Mouse (Mus musculus) embryonic facial prominence, embryonic 14.5 days (tissue): Measurements from ENCODE around the gene Abl1. TPM values are rescaled to one million over a fixed set of nuclear protein-coding genes. Genes with fewer than 3 reads are reported as not detected.

ENCODE experiments used
- ATAC-seq: fragments of 200-750 bp; cut with Nextera tagmentation; 2 replicates; pipeline ENCODE4 v1.8.0; 2017; ENCODE audit warnings: low read depth, moderate number of reproducible peaks, moderate TSS enrichment
- DNase-seq: peaks from one replicate; pipeline ENCODE4 v3.0.0-alpha.2; 2015; ENCODE audit warnings: low spot score
- H3K27ac ChIP-seq: fragments of 300-500 bp; sonication (generic); replicated peaks from 2 replicates; pipeline ENCODE4 v1.5.1; 2014; ENCODE audit warnings: low read depth, mild to moderate bottlenecking, low read length, moderate library complexity
- H3K27me3 ChIP-seq: fragments of 300-500 bp; sonication (generic); replicated peaks from 2 replicates; pipeline ENCODE4 v1.6.1; 2014; ENCODE audit warnings: low read length; ENCODE audit not compliant: control insufficient read depth, insufficient read depth
- H3K36me3 ChIP-seq: fragments of 300-500 bp; sonication (generic); 2 replicates; pipeline ENCODE4 v1.6.1; 2014; ENCODE audit warnings: low read length, mixed read lengths; ENCODE audit not compliant: control insufficient read depth, insufficient read depth
- H3K4me1 ChIP-seq: fragments of 300-500 bp; sonication (generic); 2 replicates; pipeline ENCODE4 v1.6.1; 2014; ENCODE audit warnings: antibody characterized with exemption, low read length; ENCODE audit not compliant: control insufficient read depth, insufficient read depth
- H3K4me2 ChIP-seq: fragments of 300-500 bp; sonication (generic); 2 replicates; pipeline ENCODE4 v1.6.1; 2014; ENCODE audit warnings: low read depth, mild to moderate bottlenecking, low read length, moderate library complexity, mixed read lengths
- H3K4me3 ChIP-seq: fragments of 300-500 bp; sonication (generic); 2 replicates; pipeline ENCODE4 v1.5.1; 2014; ENCODE audit warnings: low read depth, mild to moderate bottlenecking, low read length
- H3K9ac ChIP-seq: fragments of 300-500 bp; sonication (generic); 2 replicates; pipeline ENCODE4 v1.6.1; 2014; ENCODE audit warnings: low read depth, mild to moderate bottlenecking, low read length, moderate library complexity, mixed read lengths
- H3K9me3 ChIP-seq: fragments of 300-500 bp; sonication (generic); 2 replicates; pipeline ENCODE4 v1.6.1; 2016; ENCODE audit warnings: low read length; ENCODE audit not compliant: control insufficient read depth
- WGBS: fragments of 180-500 bp; shearing (Covaris S2); extraction: QIAGEN DNeasy Blood & Tissue Kit; methylation state at CpG from one replicate; pipeline ENCODE4 v1.1.7; 2014; 5-methylcytosine and 5-hydroxymethylcytosine counted together
- polyA plus RNA-seq: library from polyadenylated mRNA; unstranded; fragments of >200 nt; fragmentation: Nextera tagmentation; extraction: Ambion mirVana; gene quantifications from 2 replicates; pipeline ENCODE4 v1.2.1, GENCODE M21; 2014

Gene Abl1
- polyA plus RNA-seq, 1 experiment from 2014 or later = 48.9 TPM

DNA sequence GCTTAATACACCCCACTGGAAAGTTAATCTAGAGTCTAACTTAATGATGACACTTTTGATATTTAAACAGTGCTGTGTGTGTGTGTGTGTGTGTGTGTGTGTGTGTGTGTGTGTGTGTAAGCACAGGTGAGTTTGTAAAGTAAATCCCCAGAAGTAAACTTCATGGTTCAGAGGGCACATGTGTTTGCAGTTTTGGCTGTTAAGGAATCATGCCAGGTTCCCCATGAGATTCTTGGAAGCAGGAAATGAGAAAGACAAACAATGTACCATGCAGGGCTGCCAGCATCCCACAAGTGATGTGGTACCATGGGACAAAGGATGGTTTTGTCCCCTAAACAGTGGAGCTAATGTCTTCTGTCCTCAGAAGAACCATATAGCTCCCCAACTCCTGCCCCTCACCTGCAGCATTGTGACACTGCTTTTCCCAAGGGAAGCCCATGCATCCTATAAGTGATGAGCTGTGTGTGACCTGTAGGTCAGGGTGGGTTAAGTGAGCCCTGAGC is 57.6 kb downstream of the Abl1 start:
- DNase-seq = no peak
- Histone ChIP-seq H3K9me3 (no peaks in the 10 kb centered on the region), H3K4me2 (no peak overlapping the region), H3K4me1 (peaks cover 45% of the 10 kb centered on the region), H3K27me3 (no peaks in the 10 kb centered on the region), H3K27ac (no peak overlapping the region), H3K36me3 (no peaks in the 10 kb centered on the region), H3K9ac (no peak overlapping the region), H3K4me3 (no peak overlapping the region)
- no peak for ATAC-seq

DNA sequence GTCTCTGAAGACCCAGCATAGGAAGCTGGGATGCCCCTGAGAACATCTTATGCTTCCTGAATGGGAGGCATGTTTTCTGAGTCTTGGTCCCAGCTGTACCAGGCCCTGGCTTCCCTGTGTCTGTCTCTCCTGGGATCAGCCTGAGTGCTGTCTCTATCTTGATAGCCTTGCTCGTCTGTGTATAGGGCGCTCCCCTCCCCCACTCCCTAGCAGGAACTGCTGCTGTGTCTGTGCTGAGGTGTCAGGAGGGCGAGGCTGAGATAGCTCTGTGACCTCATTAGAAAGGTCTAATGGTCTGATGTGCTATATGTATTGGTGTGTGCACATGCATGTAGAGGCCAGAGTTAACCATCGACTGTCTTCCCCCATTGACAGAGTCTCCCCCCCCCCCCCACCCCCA is 58.7 kb downstream of the Abl1 start:
- Histone ChIP-seq H3K4me1 (peaks cover 48% of the 10 kb centered on the region), H3K27me3 (no peaks in the 10 kb centered on the region), H3K36me3 (no peaks in the 10 kb centered on the region), H3K4me3 (no peak overlapping the region), H3K9ac (no peak overlapping the region), H3K27ac (no peak overlapping the region), H3K4me2 (no peak overlapping the region), H3K9me3 (no peaks in the 10 kb centered on the region)
- no peak for DNase-seq
- ATAC-seq = peak; percentile 19; the same call in 1 of the 2 replicates
- 48% methylated on average over 4 of the region's 4 CpGs for WGBS

- Histone ChIP-seq H3K36me3 (no peaks in the 10 kb centered on the region), H3K9ac (peak overlapping the region; percentile 9), H3K4me2 (peak overlapping the region; percentile 52), H3K9me3 (peaks cover 9% of the 10 kb centered on the region; the same call in 1 of the 2 replicates), H3K27ac (peak overlapping the region; percentile 94), H3K27me3 (no peaks in the 10 kb centered on the region), H3K4me1 (peaks cover 46% of the 10 kb centered on the region), H3K4me3 (peak overlapping the region; percentile 19)
- peak; percentile 97 for ATAC-seq
- DNase-seq = peak; percentile 94
- 8% methylated on average over 10 of the region's 10 CpGs for WGBS
Observed at GRCm38 (mm10) chr2:31749046-31749709, 61.0 kb downstream of the Abl1 start.

- Histone ChIP-seq H3K4me1 (peaks cover 40% of the 10 kb centered on the region), H3K27ac (peak overlapping the region; percentile 94)
- WGBS = 73% methylated on average over 5 of the region's 5 CpGs
Observed at GRCm38 (mm10) chr2:31750133-31750532, 62.0 kb downstream of the Abl1 start.

GRCm38 (mm10) chr2:31757472-31757871 is 69.3 kb downstream of the Abl1 start:
- no peak overlapping the region for H3K4me3 ChIP-seq
- no peaks in the 10 kb centered on the region for H3K36me3 ChIP-seq
- DNase-seq (no peak), ATAC-seq (no peak)
- H3K9me3 ChIP-seq = peaks cover 9% of the 10 kb centered on the region; the same call in 1 of the 2 replicates
- H3K4me1 ChIP-seq = peaks cover 20% of the 10 kb centered on the region
- no peak overlapping the region for H3K4me2 ChIP-seq
- no peak overlapping the region for H3K9ac ChIP-seq
- H3K27me3 ChIP-seq = no peaks in the 10 kb centered on the region
- H3K27ac ChIP-seq = no peak overlapping the region

More at GRCm38 (mm10) chr2:31750133-31750532, 62.0 kb downstream of the Abl1 start:
- no peak overlapping the region for H3K9ac ChIP-seq
- no peak overlapping the region for H3K4me2 ChIP-seq
- DNase-seq (no peak), ATAC-seq (no peak)
- H3K27me3 ChIP-seq = no peaks in the 10 kb centered on the region
- no peak overlapping the region for H3K4me3 ChIP-seq
- peaks cover 9% of the 10 kb centered on the region; the same call in 1 of the 2 replicates for H3K9me3 ChIP-seq
- H3K36me3 ChIP-seq = no peaks in the 10 kb centered on the region

DNA sequence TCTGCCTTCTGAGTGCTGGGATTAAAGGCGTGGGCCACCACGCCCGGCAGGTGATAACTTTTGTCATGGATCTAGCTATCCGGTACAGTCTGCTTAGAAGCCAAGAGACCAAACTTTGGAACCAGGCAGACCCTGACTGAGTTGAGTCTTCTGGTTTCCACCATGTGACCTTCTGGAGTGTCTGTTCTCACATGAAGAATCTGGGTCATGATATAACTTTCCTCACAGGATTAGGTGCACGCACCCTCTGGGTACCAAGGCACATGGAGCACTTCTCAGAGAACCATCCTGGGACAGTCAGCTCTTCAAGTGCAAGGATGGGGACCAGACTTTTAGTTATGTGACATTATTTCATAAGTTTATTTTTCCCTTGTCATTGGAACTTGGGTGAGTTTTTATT is 70.8 kb downstream of the Abl1 start:
- Histone ChIP-seq H3K4me3 (peak overlapping the region; percentile 77), H3K27ac (peak overlapping the region; percentile 98), H3K36me3 (no peaks in the 10 kb centered on the region), H3K4me2 (peak overlapping the region; percentile 96), H3K4me1 (peaks cover 32% of the 10 kb centered on the region), H3K9me3 (peaks cover 2% of the 10 kb centered on the region; the same call in 1 of the 2 replicates), H3K27me3 (no peaks in the 10 kb centered on the region), H3K9ac (peak overlapping the region; percentile 99; the same call in 1 of the 2 replicates)
- WGBS = 89% methylated on average over 5 of the region's 5 CpGs
- DNase-seq = no peak
- ATAC-seq = no peak

DNA sequence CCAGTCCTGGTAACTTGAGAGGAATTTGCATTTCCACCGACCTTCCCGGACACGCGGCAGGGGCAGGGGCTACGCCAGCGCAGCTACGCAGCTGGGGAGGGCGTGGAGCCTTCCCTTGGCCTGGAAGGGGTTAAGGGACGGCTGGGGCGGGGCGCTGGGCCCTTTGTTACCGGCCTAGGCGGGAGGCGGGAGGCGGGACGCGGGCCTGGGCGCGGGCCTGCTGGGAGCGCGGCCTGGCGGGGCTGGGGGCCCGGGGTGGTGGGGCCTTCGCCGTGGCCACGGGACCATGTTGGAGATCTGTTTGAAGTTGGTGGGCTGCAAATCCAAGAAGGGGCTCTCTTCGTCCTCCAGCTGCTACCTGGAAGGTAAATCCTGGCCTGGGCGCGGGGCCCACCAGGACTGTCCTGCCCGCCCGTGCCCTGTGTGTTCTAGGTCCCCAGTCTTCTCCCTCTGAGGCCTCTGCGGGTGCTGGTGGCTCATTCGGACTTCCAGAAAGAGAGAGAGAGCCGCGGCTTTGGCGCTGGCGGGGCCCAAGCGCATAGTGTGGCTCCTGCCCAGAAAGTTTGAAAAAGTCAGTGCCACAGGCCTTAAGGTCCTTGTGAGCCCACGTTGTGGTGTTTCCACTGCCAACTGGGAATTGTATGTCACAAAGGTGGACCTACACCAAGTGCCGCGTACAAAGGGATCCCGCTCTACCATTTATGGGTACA is 71.7 kb downstream of the Abl1 start:
- peaks cover 32% of the 10 kb centered on the region for H3K4me1 ChIP-seq
- H3K27me3 ChIP-seq = no peaks in the 10 kb centered on the region
- peak overlapping the region; percentile 98 for H3K27ac ChIP-seq
- H3K4me2 ChIP-seq = peak overlapping the region; percentile 96
- no peaks in the 10 kb centered on the region for H3K9me3 ChIP-seq
- WGBS = 0% methylated on average over 23 of the region's 42 CpGs
- peak overlapping the region; percentile 77 for H3K4me3 ChIP-seq
- ATAC-seq (peak; percentile 97), DNase-seq (peak; percentile 95)
- H3K9ac ChIP-seq = peak overlapping the region; percentile 99
- no peaks in the 10 kb centered on the region for H3K36me3 ChIP-seq

- 0% methylated on average over 1 of the region's 1 CpGs for WGBS
- Histone ChIP-seq H3K4me1 (peaks cover 32% of the 10 kb centered on the region), H3K4me2 (peak overlapping the region; percentile 96), H3K9ac (peak overlapping the region; percentile 99), H3K4me3 (peak overlapping the region; percentile 77), H3K27me3 (no peaks in the 10 kb centered on the region), H3K36me3 (no peaks in the 10 kb centered on the region), H3K27ac (peak overlapping the region; percentile 98), H3K9me3 (no peaks in the 10 kb centered on the region)
- ATAC-seq (no peak), DNase-seq (no peak)
Observed at GRCm38 (mm10) chr2:31760486-31760885, 72.3 kb downstream of the Abl1 start.
